Mouse (Mus musculus) urinary bladder, adult 18-20 months (tissue): ENCODE results near the gene Cutal.

ENCODE experiments used
- DNase-seq, 2 experiments: peaks; one replicate each; pipeline ENCODE4 v3.0.0; 2022; ENCODE audit warnings: low spot score in 2 of 2, mixed read lengths in 2 of 2

The Cutal gene

GRCm38 (mm10) chr2:34915103-34915502 lies 40.9 kb downstream of the Cutal start:
- no peak for DNase-seq

- DNase-seq = no peak
These were observed 45.9 kb downstream of the Cutal start for GRCm38 (mm10) chr2:34920144-34920543.

- no peak for DNase-seq
These were observed 48.5 kb downstream of the Cutal start for GRCm38 (mm10) chr2:34922729-34923128.

GRCm38 (mm10) chr2:34927320-34927719 lies 53.1 kb downstream of the Cutal start:
- DNase-seq = no peak

- DNase-seq = no peak
These were observed 63.3 kb downstream of the Cutal start for GRCm38 (mm10) chr2:34937460-34937859.

GRCm38 (mm10) chr2:34938269-34939208 lies 64.3 kb downstream of the Cutal start:
- no peak for DNase-seq

- DNase-seq = no peak
These were observed 66.0 kb downstream of the Cutal start for GRCm38 (mm10) chr2:34940246-34940645.

DNA sequence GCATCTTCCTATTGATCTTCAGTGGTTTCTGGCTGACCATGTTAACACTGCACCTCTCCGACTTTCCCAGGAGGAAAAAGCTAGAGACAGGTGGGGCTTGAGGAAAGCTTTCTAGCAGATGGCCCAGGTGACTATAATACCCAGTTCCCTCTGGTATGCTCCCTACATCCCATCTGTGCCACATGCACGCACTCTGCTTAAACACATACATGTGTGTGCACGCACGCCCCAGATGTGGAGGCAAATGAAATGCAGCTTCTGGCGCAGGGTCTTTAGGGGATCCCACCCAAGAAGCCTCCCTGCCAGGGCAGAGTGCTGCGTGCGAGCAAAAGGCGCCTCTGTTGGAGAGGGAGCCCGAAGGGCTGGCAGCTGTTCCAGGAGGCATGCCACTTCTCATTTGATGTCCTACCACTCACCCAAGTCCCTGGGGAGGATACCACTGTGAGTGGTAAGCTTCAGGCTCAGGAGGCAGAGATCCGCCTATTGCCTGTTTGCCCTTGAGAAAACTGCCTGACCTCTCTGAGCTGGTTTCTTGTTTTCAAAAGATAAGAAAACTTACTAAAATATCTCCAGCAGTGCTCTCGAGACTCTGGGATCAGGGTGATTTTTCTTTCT lies 67.0 kb downstream of the Cutal start:
- no peak for DNase-seq
